Mouse (Mus musculus) heart, adult 2 months (tissue): ENCODE data around the gene Tapbp. TPM values are rescaled to one million over a fixed set of nuclear protein-coding genes. Genes with fewer than 3 reads are reported as not detected.

ENCODE experiments used
- DNase-seq, 2 experiments: peaks; one replicate each; pipeline ENCODE4 v3.0.0; 2021
- H3K27ac ChIP-seq: fragments of 200-600 bp; 2 replicates; pipeline ENCODE4 v1.8.1; 2022
- H3K27me3 ChIP-seq: fragments of 200-500 bp; 2 replicates; pipeline ENCODE4 v1.6.1; 2012; ENCODE audit warnings: mild to moderate bottlenecking, low read length, inconsistent platforms, mixed read lengths; ENCODE audit not compliant: control insufficient read depth, insufficient read depth
- H3K36me3 ChIP-seq: fragments of 200-500 bp; 2 replicates; pipeline ENCODE4 v1.6.1; 2012; ENCODE audit warnings: low read length, inconsistent platforms; ENCODE audit not compliant: control insufficient read depth, insufficient read depth
- H3K4me1 ChIP-seq: fragments of 200-500 bp; 2 replicates; pipeline ENCODE4 v1.6.1; 2011; ENCODE audit warnings: low read length; ENCODE audit not compliant: control insufficient read depth, insufficient read depth
- H3K4me3 ChIP-seq: fragments of 200-600 bp; 2 replicates; pipeline ENCODE4 v1.8.1; 2022
- H3K79me2 ChIP-seq: fragments of 200-500 bp; replicated peaks from 2 replicates; pipeline ENCODE4 v1.6.1; 2012; ENCODE audit warnings: mild to moderate bottlenecking, inconsistent platforms, low read length, moderate library complexity, mixed read lengths; ENCODE audit not compliant: control insufficient read depth, insufficient read depth
- H3K9ac ChIP-seq: fragments of 200-500 bp; 2 replicates; pipeline ENCODE4 v1.6.1; 2012; ENCODE audit warnings: low read depth, mild to moderate bottlenecking, control low read depth, inconsistent platforms, low read length, mixed read lengths
- CTCF ChIP-seq: fragments of 200-600 bp; IDR thresholded peaks from 2 replicates; pipeline ENCODE4 v1.8.1; 2022; ENCODE audit warnings: antibody characterized with exemption, mild to moderate bottlenecking, moderate library complexity
- EP300 ChIP-seq: fragments of 200-500 bp; IDR thresholded peaks from 2 replicates; pipeline ENCODE4 v1.6.1; 2011; ENCODE audit warnings: low read depth, low read length, control low read depth; ENCODE audit not compliant: insufficient read depth
- POLR2A ChIP-seq: fragments of 200-500 bp; IDR thresholded peaks from 2 replicates; pipeline ENCODE4 v1.6.1; 2011; ENCODE audit warnings: mild to moderate bottlenecking, low read depth, low read length, control low read depth; ENCODE audit not compliant: insufficient read depth
- WGBS: fragments of 180-500 bp; shearing (Covaris S2); methylation state at CpG from one replicate; pipeline ENCODE4 v1.1.7; 2018; 5-methylcytosine and 5-hydroxymethylcytosine counted together
- intact Hi-C: fragments of 180-260 bp; cut with DNase I; formaldehyde crosslinking; loops from one replicate; pipeline ENCODE4 v1.15.1; 2025
- polyA plus RNA-seq: library from polyadenylated mRNA; depleted of rRNA; stranded (reverse); fragments of >200 nt; gene quantifications from 2 replicates; pipeline ENCODE4 v1.2.3, GENCODE M21; 2012
- total RNA-seq, 2 experiments: library from RNA; stranded (reverse); gene quantifications; 2 replicates each; pipeline ENCODE4 v1.2.3; 2021

The Tapbp gene
- total and polyA plus RNA-seq, 3 experiments: 75.7 to 124 (median 98.9) TPM

GRCm38 (mm10) chr17:33932970-33933369, 17.3 kb downstream of the Tapbp start:
- no peak for TF ChIP-seq CTCF
- no peak for TF ChIP-seq POLR2A
- TF ChIP-seq EP300: no peak
- no peak overlapping the region for H3K27ac ChIP-seq
- no peaks in the 10 kb centered on the region for H3K79me2 ChIP-seq
- intact Hi-C loops: no loop called here
- no peak for DNase-seq
- H3K27me3 ChIP-seq: no peaks in the 10 kb centered on the region
- peaks cover 4% of the 10 kb centered on the region; the same call in 1 of the 2 replicates for H3K4me1 ChIP-seq
- H3K4me3 ChIP-seq: no peak overlapping the region
- no peaks in the 10 kb centered on the region; the same call in 1 of the 2 replicates for H3K36me3 ChIP-seq
- H3K9ac ChIP-seq: no peak overlapping the region
- 94% methylated on average over 15 of the region's 15 CpGs for WGBS

DNA sequence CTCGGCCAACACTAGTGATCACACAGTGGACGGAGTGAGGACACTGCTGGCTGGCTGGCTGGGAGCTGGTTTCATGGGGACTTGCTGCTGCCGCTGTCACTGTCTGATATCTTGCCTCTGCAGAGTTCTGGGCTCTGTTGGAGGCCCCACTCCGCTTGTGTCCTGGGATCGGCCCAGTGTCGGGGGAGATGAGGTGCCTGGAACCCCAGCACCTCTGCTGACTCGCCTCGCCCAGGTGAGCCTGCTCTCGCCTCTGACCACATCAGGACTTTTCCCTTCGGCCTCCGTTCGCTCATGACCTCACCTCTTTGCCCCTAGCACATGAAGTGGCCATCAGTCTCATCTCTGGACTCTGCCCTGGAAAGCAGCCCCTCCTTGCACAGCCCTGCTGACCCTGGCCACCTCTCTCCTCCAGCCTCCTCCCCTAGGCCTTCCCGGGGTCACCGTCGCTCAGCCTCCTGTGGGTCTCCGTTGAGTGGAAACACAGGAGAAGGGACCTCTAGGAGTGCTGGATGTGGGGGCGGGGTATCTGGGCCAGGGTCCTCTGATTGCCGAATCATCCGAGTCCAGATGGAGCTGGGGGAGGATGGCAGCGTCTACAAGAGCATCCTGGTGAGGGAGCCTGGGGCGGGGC, 19.8 kb downstream of the Tapbp start:
- H3K4me3 ChIP-seq: no peak overlapping the region
- no peaks in the 10 kb centered on the region for H3K27me3 ChIP-seq
- H3K9ac ChIP-seq: no peak overlapping the region
- H3K27ac ChIP-seq: no peak overlapping the region
- H3K36me3 ChIP-seq: no peaks in the 10 kb centered on the region
- 82% methylated on average over 21 of the region's 21 CpGs for WGBS
- no peak for DNase-seq
- intact Hi-C loops: no loop called here
- H3K79me2 ChIP-seq: no peaks in the 10 kb centered on the region
- peaks cover 3% of the 10 kb centered on the region; the same call in 1 of the 2 replicates for H3K4me1 ChIP-seq
- TF ChIP-seq EP300 (no peak), POLR2A (no peak)

DNA sequence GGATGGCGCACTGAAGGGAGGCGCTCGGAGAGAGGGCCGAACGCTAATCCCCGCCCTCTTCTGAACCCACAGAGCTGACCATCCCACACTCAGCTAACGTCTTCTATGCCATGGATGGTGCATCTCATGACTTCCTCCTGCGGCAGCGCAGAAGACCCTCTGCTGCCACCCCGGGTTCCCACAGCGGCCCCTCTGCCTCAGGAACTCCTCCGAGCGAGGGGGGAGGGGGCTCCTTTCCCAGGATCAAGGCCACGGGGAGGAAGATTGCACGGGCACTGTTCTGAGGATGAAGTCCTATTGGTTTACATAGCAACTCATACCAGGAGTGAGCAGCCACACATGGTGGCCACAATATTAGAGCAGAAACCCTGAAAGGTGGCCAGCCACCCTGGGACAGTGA, 21.3 kb downstream of the Tapbp start:
- Histone ChIP-seq H3K4me3 (no peak overlapping the region), H3K27me3 (no peaks in the 10 kb centered on the region), H3K27ac (no peak overlapping the region), H3K79me2 (no peaks in the 10 kb centered on the region), H3K4me1 (peaks cover 3% of the 10 kb centered on the region; the same call in 1 of the 2 replicates), H3K9ac (no peak overlapping the region), H3K36me3 (no peaks in the 10 kb centered on the region)
- WGBS: 86% methylated on average over 15 of the region's 15 CpGs
- intact Hi-C loops: no loop called here
- TF ChIP-seq EP300 (no peak), POLR2A (no peak), CTCF (no peak)
- DNase-seq: no peak

DNA sequence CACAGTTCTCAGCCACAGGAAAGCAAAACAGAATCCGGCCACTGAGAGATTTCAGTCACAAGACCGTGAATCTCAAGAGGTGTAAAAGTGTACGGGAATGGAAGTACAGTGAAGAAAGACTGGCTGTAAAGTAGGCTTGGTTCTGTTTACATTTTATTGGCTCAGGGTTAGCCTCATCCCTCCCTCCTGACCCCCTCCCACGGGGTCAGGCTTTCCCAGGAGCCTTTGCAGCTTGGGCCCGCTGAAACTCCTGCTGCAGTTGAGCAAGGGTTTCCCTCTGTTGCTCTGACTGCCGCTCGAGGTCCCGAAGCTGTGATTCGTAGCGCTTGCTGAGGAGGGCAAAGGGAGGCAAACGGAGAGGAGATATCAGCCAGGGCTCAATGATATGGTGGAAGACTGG, 23.1 kb downstream of the Tapbp start:
- Histone ChIP-seq H3K4me3 (no peak overlapping the region), H3K27me3 (no peaks in the 10 kb centered on the region), H3K9ac (no peak overlapping the region), H3K27ac (no peak overlapping the region), H3K79me2 (no peaks in the 10 kb centered on the region), H3K36me3 (no peaks in the 10 kb centered on the region), H3K4me1 (peaks cover 3% of the 10 kb centered on the region; the same call in 1 of the 2 replicates)
- intact Hi-C loops: no loop called here
- 70% methylated on average over 11 of the region's 11 CpGs for WGBS
- TF ChIP-seq CTCF: no peak
- no peak for TF ChIP-seq POLR2A
- TF ChIP-seq EP300: no peak
- DNase-seq: no peak

- intact Hi-C loops: loop anchor here (1.0 kb wide), 3 partner anchors 11 to 15 kb away; partner anchors contain the start of genes B3galt4, Rgl2 and Vps52
- Histone ChIP-seq H3K27ac (peak within 1 kb of the TSS; percentile 92), H3K4me1 (peaks cover 3% of the 10 kb centered on the region; the same call in 1 of the 2 replicates), H3K27me3 (no peaks in the 10 kb centered on the region), H3K9ac (peak within 1 kb of the TSS; percentile 92), H3K79me2 (no peaks in the 10 kb centered on the region), H3K4me3 (peak within 1 kb of the TSS; percentile 76), H3K36me3 (no peaks in the 10 kb centered on the region)
- TF ChIP-seq EP300: peak; percentile 14; the same call in 1 of the 2 replicates
- TF ChIP-seq CTCF: no peak
- TF ChIP-seq POLR2A: peak; percentile 73
- DNase-seq: peak; percentile 90 to 92
- under 1% methylated on average over 36 of the region's 36 CpGs for WGBS
Observed at GRCm38 (mm10) chr17:33940206-33940805, 24.6 kb downstream of the Tapbp start, which contains the start of the genes Pfdn6 and Wdr46. Pfdn6 (minus strand) TSS chr17:33940343. Wdr46 (plus strand) TSS chr17:33940660.

DNA sequence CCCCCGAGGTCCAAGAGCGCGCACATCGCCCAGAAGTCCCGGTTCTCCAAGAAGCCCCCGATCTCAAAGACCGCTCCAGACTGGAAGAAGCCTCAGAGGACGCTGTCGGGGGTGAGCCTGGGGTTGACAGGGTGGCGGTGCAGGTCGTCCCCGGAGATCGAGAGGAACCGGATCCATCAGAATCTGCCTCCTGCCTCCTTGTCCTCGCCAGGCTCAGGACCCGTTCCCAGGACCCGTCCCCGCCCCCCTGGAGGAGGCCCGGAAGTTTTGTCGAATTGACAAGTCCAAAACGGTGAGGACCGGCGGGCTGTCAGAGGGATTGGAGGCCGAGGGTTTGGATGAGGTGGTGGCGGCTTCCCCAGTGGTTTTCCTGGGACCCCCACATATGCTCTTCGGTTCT, 25.3 kb downstream of the Tapbp start:
- peak overlapping the region; percentile 92; the same call in 1 of the 2 replicates for H3K27ac ChIP-seq
- intact Hi-C loops: loop anchor here (1.0 kb wide), 3 partner anchors 10 to 14 kb away; partner anchors contain the start of genes B3galt4, Rgl2 and Vps52
- no peaks in the 10 kb centered on the region for H3K36me3 ChIP-seq
- H3K9ac ChIP-seq: peak overlapping the region; percentile 92
- WGBS: 2% methylated on average over 26 of the region's 26 CpGs
- H3K79me2 ChIP-seq: no peaks in the 10 kb centered on the region
- TF ChIP-seq POLR2A: no peak
- no peak for TF ChIP-seq CTCF
- no peak for TF ChIP-seq EP300
- H3K4me3 ChIP-seq: peak overlapping the region; percentile 76
- no peak for DNase-seq
- no peaks in the 10 kb centered on the region for H3K27me3 ChIP-seq
- H3K4me1 ChIP-seq: peaks cover 3% of the 10 kb centered on the region; the same call in 1 of the 2 replicates
